Mouse (Mus musculus) T-helper 2 cell (primary cell): ENCODE data around the gene Carns1.

ENCODE experiments used
- in situ Hi-C: fragments of 300-600 bp; cut with MboI, MseI; formaldehyde crosslinking; loops from one replicate; pipeline ENCODE4 v1.15.1; 2025; ENCODE audit warnings: high pct_unique_total_duplicates

Carns1 gene

DNA sequence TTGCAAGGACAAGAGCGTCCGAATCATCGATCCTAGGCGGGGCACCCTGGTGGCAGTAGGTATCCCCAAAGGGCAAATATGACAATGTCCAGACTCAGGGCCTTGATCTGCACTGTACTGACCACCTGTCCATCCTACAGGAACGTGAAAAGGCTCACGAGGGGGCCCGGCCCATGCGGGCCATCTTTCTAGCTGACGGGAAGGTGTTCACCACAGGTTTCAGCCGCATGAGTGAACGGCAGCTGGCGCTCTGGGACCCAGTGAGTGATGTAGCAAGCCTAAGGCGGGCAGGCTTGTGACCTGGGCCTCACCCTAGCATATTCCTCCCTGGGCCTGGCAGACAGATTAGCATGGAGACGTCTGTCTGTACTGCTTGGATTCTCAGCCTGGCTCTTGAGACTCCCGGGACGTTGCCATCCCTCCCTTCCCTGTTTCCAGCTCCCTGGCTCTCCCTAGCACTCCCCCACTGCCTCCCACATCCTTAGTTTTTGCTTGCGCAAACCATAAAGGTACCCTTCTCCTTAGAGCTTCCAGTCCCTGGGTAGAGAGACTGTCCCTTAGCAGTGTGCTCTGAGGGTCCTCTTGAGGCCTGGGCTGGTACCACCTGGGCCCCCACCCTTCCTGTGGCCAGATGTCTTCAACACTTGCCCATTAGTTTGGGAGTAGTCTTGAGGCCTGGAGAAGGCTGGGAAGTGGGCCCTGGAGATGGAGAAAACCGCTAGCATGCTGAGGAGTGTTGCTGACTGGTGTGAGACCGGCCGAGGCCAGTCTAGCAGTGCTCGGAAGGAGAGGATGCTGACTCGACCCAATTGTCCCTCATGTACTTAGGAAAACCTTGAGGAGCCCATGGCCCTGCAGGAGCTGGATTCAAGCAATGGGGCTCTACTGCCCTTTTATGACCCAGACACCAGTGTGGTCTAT is 24.5 kb downstream of the Carns1 start:
- in situ Hi-C loops = no loop called here

DNA sequence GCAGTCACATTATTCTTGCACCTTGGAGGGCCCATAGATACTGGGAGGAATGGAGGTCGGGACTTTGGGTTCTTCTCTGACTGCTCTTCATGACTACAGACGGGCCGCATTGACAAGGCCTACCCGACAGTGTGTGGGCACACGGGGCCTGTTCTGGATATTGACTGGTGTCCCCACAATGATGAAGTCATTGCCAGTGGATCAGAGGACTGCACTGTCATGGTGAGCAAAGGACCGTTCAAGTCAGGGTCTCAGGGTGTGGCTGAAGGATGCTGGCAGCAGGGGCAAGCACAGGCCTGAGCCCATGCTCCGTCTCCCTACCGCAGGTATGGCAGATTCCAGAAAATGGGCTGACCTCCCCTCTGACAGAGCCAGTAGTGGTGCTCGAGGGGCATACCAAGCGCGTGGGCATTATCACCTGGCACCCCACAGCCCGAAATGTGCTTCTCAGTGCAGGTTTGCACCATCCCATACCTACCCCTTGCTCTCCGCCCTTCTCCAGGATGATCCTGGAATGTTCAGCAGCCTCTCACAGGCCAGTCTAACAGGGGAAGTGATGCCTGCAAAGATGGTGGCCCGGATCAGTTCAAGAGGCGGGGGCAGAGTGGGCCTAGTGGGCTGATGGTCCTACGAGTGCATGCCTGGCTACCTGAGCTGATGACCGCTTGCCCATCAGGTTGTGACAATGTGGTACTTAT is 25.4 kb downstream of the Carns1 start:
- in situ Hi-C loops = no loop called here

DNA sequence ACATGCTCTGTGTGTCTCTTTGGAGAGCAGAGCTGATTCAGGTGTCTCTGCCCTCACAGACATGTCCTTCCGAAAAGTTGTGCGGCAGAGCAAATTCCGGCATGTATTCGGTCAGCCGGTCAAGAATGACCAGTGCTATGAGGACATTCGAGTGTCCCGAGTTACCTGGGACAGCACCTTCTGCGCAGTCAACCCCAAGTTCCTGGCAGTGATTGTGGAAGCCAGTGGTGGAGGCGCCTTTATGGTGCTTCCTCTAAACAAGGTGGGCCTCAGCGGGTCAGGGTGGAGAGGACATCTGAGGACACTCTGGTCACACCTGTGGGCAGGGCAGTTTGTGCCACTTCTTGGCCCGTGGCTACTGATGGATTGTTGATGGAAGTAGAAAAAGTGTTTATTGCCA is 26.0 kb downstream of the Carns1 start:
- in situ Hi-C loops = no loop called here

DNA sequence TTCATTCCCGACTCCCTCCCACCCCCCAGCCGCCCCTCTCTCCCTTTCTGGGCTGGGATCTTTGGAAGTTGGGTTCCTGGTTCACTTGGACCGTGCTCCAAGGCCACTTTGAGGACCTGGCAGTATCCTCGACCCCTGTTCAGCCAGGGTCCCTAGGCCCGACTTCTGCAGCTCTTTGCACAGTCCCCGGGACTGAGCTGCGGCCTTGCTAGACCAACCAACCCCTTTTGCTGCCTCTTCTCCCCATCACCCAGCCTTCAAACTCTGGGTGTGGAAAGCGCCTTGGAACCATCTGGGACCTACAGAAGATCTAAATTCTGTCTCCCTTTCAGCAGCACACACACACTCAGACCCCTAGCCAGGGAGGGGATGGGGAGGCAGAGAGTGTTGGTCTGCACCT is 26.5 kb downstream of the Carns1 start:
- in situ Hi-C loops = no loop called here

DNA sequence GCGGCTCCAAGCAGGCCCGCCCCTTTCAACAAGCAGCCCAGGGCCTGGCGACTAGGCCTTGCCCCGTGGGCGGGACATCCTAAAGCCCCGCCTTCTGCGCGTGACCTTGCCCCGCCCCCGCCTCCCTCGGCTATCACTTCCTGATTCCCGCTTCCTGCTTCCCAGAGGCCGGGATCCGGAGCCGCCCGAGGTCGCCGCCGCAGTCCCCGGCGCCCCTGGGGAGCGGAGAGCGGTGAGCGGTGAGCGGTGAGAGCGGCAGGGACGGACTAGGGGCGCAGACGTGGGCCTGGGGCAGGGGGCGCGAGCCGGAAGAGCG is 26.8 kb downstream of the Carns1 start, which contains the start of gene Coro1b:
Gene Coro1b, plus strand, starts transcription at position 129 of the 316 bp plus-strand sequence.
- in situ Hi-C loops = no loop called here

DNA sequence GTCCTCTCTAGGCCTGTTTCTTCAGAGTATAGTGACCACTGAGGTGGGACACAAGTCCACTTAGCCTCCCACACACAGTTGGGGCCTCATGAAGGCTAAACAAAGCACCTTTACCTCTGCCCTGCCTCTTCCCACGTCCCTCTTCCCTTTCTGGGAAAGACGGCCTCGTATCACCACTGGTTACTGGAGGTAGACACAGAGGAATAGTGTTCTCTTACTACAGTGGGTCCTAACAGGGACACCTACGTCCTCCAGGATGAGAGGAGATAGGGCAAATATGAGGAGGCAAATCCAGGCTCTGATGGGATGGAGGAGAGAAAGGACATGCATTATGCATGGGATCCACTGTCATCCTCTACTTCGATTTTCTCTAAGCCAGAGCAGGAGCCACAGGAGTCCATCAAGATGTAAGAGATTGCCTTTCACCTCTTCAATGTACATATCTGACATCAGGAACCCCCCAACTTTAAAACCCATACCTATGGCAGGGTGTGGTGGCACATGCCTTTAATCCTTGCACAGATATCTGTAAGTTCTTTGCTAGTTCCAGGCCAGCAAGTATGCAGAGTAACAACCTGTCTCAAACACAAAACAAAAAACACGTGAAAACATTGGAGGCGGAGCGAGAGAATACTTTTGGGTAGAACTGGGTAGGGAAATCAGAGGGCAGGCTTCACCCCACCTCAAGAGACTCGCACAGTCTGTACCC is 27.3 kb downstream of the Carns1 start:
- in situ Hi-C loops = no loop called here

DNA sequence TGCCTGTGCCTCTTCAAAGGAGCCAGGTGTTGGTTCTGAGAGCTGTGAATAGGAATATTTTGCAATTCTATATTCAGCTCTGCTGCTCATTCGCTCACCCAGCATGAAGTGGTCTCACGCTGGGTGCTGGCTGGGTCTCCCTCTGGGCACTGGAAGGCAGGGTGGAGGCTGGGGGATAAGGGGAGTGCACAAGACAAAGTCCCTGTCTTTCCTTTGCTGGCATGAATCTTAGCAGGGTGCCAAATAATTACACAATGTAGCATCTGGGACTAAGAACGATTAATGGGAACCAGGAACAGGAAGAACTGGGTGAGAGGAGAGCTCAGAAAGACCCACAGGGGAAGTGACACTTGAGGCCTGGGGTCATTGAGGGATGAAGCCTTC is 28.3 kb downstream of the Carns1 start:
- in situ Hi-C loops = no loop called here

DNA sequence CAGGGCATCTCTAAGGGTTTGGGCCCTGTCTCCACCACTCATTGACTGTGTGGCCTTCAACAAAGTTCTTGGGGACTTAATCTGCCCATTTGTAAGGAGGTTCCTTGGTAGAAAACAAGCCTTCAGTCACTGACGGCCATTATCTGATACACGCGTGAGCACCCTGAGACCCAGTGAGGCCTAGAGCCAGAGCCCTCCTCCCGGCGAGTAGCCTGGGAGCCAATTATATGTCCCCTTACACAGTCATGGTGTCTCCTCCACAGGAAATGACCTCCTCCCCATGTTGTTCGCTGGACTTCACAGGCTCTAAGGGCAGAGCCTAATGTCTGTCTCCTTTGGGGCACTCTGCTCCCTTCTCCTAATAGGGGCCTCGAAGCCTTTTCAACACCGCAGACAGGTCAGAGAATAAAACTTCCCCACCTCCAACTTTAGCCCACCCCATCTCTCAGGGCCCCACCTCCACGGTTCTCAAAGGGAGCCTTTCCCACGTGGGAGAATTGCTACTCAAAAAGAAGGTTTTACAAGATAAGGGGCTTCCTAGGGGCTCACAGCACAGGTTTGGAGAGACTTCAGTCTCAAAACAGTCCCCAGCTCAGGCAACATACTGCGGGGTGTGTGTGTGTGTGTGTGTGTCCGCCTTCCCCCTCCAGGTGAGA is 28.8 kb downstream of the Carns1 start:
- in situ Hi-C loops = no loop called here

DNA sequence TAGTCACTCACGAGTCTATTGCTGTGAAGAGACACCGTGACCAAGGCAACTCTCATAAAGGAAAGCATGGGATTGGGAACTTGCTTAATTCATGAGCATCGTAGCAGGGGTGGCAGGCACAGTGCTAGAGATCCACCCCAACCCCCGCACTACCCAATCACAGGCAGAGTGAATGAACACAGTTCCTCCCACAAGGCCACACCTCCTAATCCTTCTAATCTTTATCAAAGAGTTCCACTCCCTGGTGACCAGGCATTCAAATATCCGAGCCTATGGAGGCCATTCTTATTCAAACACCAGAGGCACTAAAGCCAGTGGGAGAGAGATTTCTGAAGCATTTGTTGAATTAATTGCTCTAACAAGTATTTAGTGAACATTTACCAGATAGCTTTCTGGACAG is 29.3 kb downstream of the Carns1 start:
- in situ Hi-C loops = no loop called here

DNA sequence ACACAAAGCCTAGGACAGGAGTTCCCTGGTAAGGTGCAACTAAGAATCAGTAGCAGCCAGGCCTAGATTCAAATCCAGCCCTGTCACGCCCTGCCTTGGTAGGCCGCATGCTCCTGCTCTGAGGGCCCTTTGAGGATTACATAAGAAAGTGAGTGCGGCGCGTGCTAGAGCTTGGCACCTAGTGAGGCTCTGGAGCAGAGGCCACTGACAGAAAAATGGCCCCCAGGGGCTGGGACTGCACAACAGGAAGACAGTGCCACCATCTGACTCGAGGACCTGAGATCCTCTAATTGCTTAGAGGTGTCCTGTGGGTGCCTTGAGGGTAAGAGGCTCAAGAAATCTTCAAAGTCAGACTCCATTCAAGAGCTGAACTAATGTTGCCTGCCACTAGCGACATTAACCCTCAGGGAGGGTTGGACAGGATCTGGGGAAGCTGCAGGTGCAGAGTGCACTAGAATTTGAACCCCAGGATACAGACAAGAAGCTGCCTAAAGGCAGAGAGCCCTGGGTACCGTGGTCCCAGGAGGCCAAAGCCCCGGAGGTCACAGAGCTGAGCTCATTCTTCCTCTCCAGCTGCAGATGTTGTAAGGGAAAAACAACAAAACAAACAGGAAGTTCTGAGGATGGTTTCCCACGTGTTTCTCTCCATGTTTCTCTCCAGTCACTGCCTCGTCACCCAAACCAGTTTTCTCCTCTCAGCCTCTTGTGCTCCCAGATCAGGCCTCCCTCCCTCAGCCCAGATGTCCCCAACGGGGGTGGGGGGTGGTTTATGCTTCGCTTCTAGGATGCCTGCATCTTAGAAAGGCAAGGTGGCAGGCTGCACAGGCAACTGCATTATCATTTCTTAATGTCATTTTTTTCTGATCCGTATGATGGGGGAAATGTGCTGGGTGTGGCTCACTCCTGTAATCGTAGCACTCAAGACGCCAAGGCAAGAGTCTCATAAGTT is 30.5 kb downstream of the Carns1 start:
- in situ Hi-C loops = loop anchor here (5.0 kb wide), 1 partner anchor 48 kb away; the partner anchor contains the start of genes Cdk2ap2 and Pitpnm1

DNA sequence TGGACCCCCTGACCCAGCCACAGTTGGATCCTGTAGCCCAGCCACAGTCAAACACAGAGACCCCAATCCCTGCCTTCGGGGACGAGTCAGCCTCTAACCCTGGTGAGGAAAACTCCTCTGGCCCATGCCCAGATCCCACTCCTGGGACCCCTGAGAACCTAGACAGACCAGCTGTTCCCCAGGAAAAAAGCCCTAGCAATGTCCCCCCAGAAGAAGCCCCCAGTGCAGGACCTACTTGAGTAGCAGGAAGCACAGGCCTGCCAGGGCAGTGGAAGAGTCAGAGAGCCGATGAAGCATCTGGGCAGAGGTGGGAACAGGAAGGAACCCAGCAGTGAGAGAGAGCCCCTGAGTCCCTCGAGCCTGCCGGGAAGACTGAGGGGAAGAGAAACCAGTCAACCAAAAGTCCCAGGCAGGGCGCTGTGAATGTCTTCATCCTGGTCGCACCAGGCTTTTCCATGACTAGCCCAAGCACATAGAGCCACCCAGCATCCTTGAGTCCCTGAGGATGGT is 31.5 kb downstream of the Carns1 start, which contains the start of gene Cabp4:
Gene Cabp4, minus strand, starts transcription at position 275 of the 510 bp plus-strand sequence.
- in situ Hi-C loops = loop anchor here (5.0 kb wide), 1 partner anchor 47 kb away; the partner anchor contains the start of genes Cdk2ap2 and Pitpnm1

DNA sequence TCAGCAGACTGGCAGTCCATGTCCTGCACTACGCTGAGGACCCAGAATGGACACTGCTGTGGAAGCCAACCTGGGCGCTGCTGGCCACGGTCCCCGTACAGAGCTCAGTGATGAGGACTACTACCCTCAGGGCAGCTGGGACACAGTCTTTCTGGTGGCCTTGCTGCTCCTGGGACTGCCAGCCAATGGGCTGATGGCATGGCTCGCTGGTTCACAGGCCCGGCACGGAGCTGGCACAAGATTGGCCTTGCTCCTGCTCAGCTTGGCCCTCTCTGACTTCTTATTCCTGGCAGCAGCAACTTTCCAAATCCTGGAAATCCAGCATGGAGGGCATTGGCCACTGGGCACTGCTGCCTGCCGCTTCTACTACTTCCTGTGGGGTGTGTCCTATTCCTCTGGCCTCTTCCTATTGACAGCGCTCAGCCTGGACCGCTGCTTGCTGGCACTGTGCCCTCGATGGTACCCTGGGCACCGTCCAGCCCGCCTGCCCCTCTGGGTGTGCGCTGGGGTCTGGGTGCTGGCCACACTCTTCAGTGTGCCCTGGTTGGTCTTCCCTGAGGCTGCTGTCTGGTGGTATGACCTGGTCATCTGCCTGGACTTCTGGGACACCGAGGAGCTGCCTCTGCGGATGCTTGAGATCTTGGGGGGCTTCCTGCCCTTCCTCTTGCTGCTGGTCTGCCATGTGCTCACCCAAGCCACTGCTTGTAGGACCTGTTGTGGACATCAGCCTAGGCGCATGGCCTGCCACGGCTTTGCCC is 32.7 kb downstream of the Carns1 start:
- in situ Hi-C loops = loop anchor here (5.0 kb wide), 1 partner anchor 45 kb away; the partner anchor contains the start of genes Cdk2ap2 and Pitpnm1

DNA sequence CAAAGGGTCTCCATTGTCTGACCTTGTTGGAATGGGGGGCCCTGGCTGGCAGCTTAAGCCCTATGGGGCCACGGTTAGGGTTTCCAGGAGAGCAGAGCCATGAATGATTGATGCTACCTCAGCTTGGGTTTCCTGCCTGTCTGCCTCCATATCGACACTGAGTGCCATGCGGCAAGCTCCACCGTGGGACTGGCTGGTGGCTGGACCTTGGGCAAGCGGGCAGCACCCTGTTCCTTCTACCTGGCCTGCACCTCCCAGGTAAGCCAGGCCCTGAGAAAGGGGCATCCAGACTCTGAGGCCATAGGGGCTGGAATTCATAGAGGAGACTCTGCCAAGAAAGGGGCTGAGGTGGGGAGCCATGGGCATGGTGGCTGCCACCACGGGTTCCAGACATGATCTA is 35.1 kb downstream of the Carns1 start:
- in situ Hi-C loops = loop anchor here (5.0 kb wide), 1 partner anchor 43 kb away; the partner anchor contains the start of genes Cdk2ap2 and Pitpnm1

DNA sequence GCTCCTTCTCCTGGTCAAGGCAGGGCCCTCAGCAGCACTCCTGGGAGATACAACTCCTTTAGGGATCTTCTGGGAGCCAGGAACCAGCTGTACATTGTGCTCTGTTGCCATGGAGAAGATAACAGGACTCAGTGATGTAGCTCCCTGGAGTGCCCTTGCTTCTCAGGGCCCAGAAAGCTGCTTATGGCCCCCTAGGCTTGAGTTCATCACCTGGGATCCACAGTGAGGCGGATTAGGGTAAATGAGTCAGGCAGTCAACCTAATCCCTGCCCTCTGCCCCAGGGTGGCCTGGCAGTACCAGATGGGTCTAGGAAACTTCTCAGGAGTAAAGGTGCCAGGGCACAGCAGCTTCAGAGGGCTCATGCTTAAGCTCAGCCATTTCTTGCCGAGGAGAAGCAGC is 35.8 kb downstream of the Carns1 start, which contains the start of gene Gpr152:
Gene Gpr152, plus strand, starts transcription at position 342 of the 400 bp plus-strand sequence.
- in situ Hi-C loops = loop anchor here (5.0 kb wide), 1 partner anchor 82 kb away; the partner anchor contains the start of gene Gstp3

DNA sequence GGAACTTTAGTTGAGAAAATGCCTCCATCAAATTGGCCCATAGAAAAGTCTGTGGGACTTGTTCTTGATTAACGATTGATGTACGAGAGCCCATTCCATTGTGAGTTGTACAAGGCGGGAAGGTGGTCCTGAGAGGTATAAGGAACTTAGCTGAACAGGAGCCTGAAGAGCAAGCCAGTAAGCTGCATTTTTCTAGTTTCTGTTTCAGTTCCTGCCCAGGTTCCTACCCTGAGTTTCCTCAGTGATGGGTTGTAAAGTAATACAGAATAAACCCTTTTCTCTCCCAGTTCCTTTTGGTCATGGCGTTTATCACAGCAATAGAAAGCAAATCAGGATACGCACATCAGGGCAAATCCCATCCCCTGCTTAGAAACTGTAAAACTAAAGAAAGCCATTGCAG is 37.4 kb downstream of the Carns1 start:
- in situ Hi-C loops = loop anchor here (5.0 kb wide), 1 partner anchor 81 kb away; the partner anchor contains the start of gene Gstp3

DNA sequence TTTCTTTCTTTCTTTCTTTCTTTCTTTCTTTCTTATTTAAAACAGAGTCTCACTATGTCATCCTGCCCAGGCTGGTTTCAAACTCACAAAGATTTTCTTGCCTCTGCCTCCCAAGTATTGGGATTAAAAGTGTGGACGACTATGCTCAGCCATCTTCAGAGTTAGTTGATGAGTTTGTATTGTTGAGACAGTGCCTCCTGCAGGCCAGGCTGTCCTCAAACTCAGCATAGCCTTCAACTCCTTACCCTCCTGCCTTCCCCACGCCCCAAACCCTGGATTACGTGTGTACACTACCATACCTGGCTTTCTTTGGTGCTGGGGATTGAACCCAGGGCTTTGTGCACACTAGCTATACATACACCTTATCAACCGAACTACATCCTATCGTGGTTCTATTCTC is 38.8 kb downstream of the Carns1 start:
- in situ Hi-C loops = loop anchor here (5.0 kb wide), 1 partner anchor 79 kb away; the partner anchor contains the start of gene Gstp3

DNA sequence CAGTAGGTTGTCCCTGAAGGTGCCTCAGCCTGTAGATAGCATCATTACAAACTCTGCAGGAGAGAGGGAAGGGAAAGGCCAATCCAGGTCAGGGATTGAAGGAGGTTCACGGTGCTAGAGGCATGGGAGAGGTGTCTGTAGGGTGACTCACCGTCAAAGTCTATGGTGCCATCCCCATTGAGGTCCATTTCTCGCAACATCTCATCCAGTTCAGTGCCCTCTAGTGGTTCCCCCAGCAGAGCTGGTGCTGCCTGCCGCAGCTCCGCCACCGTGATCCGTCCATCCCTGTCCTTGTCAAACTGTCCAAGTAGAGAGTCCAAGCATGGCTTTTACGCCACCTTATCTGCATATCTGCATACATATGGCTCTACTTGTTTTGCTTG is 39.3 kb downstream of the Carns1 start:
- in situ Hi-C loops = loop anchor here (5.0 kb wide), 1 partner anchor 79 kb away; the partner anchor contains the start of gene Gstp3

DNA sequence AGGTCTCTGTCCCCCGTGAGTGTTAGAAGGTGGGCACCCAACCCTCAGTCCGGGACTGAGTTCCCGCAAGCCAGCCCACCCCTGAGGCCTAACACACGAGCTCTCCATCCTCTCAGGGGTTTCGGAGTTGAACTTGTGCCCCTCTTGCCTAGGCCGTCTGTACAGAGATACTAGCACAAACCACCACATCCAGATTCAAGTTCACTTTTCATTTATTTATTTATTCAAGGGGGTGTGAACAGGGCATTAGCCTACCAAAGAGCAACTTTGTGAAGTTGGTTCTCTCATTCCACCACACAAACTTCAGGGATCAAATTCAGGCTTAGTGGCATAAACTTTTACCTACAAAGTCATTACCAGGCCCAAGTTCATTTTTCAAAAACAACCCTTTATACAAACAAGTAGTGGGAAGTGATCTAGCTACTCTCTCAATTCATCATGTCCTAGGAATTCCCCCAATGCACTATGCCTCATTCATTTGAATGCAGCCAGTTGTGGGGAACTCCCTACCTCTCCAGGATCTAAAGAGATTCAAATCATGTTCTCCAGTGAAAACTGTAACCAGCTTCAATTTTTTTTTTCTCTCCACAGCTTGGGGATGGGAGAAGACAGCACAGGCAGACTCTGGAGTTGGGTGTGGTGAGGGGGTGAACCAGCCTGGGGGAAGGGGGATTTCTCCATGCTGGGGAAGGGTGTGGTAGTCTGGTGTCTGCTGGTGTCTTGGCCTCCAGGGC is 39.9 kb downstream of the Carns1 start:
- in situ Hi-C loops = loop anchor here (5.0 kb wide), 1 partner anchor 78 kb away; the partner anchor contains the start of gene Gstp3
